Mouse (Mus musculus) spleen, adult 2 months (tissue): ENCODE measurements around the gene Wdr17.

Source experiments
- CTCF ChIP-seq: fragments of 200-500 bp; IDR thresholded peaks from 2 replicates; pipeline ENCODE4 v1.5.1; 2011; ENCODE audit warnings: mild to moderate bottlenecking, inconsistent platforms; ENCODE audit not compliant: insufficient read depth, insufficient read length, insufficient replicate concordance; ENCODE audit errors: extremely low read depth
- POLR2A ChIP-seq: fragments of 200-500 bp; IDR thresholded peaks from 2 replicates; pipeline ENCODE4 v1.6.1; 2011; ENCODE audit warnings: low read depth, low read length, inconsistent platforms

- no peak for TF ChIP-seq CTCF
- no peak for TF ChIP-seq POLR2A
Observed at GRCm38 (mm10) chr8:54581436-54581835, 305.5 kb downstream of the Wdr17 start.
